Mouse (Mus musculus) embryonic facial prominence, embryonic 13.5 days (tissue): ENCODE measurements around the gene Brinp3. TPM values are rescaled to one million over a fixed set of nuclear protein-coding genes. Genes with fewer than 3 reads are reported as not detected.

Experiments
- ATAC-seq: fragments of 200-750 bp; cut with Nextera tagmentation; 2 replicates; pipeline ENCODE4 v1.8.0; 2017; ENCODE audit warnings: low read depth; ENCODE audit not compliant: insufficient number of reproducible peaks, insufficient read depth, low FRiP score, low TSS enrichment
- H3K27ac ChIP-seq: fragments of 300-500 bp; sonication (generic); 2 replicates; pipeline ENCODE4 v1.5.1; 2015; ENCODE audit warnings: moderate library complexity, mild to moderate bottlenecking, inconsistent platforms
- H3K27me3 ChIP-seq: fragments of 300-500 bp; sonication (generic); 2 replicates; pipeline ENCODE4 v1.6.1; 2015; ENCODE audit warnings: mild to moderate bottlenecking, inconsistent platforms
- H3K36me3 ChIP-seq: fragments of 300-500 bp; sonication (generic); 2 replicates; pipeline ENCODE4 v1.6.1; 2015; ENCODE audit warnings: mild to moderate bottlenecking, inconsistent platforms
- H3K4me1 ChIP-seq: fragments of 300-500 bp; sonication (generic); 2 replicates; pipeline ENCODE4 v1.6.1; 2015; ENCODE audit warnings: inconsistent platforms
- H3K4me2 ChIP-seq: fragments of 300-500 bp; sonication (generic); 2 replicates; pipeline ENCODE4 v1.6.1; 2015; ENCODE audit warnings: moderate library complexity, mild to moderate bottlenecking, inconsistent platforms
- H3K4me3 ChIP-seq: fragments of 300-500 bp; sonication (generic); 2 replicates; pipeline ENCODE4 v1.5.1; 2015; ENCODE audit warnings: mild to moderate bottlenecking, inconsistent platforms
- H3K9ac ChIP-seq: fragments of 300-500 bp; sonication (generic); 2 replicates; pipeline ENCODE4 v1.6.1; 2015; ENCODE audit warnings: mild to moderate bottlenecking, inconsistent platforms
- H3K9me3 ChIP-seq: fragments of 300-500 bp; sonication (generic); 2 replicates; pipeline ENCODE4 v1.6.1; 2016; ENCODE audit warnings: inconsistent platforms
- whole genome bisulfite sequencing: fragments of 180-500 bp; shearing (Covaris S2); methylation state at CpG from one replicate; pipeline ENCODE4 v1.1.7; 2015; ENCODE audit warnings: mixed read lengths; 5-methylcytosine and 5-hydroxymethylcytosine counted together
- polyA plus RNA-seq: library from polyadenylated mRNA; unstranded; fragments of >200 nt; fragmentation: Nextera tagmentation; extraction: Ambion mirVana; gene quantifications from 2 replicates; pipeline ENCODE4 v1.2.1, GENCODE M21; 2015

Gene Brinp3
- 0.50 and 1.3 TPM in 2 replicates for polyA plus RNA-seq

- WGBS: 1% methylated on average over 19 of the region's 19 CpGs
- H3K27ac ChIP-seq: no peak within 1 kb of the TSS
- no peaks in the 10 kb centered on the region for H3K9me3 ChIP-seq
- peaks cover 19% of the 10 kb centered on the region for H3K4me1 ChIP-seq
- H3K4me2 ChIP-seq: peak within 1 kb of the TSS; percentile 63
- H3K36me3 ChIP-seq: no peaks in the 10 kb centered on the region
- peaks cover 50% of the 10 kb centered on the region for H3K27me3 ChIP-seq
- ATAC-seq: no peak
- H3K9ac ChIP-seq: peak within 1 kb of the TSS; percentile 51
- peak within 1 kb of the TSS; percentile 36 for H3K4me3 ChIP-seq
Observed at GRCm38 (mm10) chr1:146494681-146495331, at the start of gene Brinp3. Brinp3 (plus strand) TSS chr1:146494760.

- no peak overlapping the region for H3K9ac ChIP-seq
- peak overlapping the region; percentile 63 for H3K4me2 ChIP-seq
- no peak overlapping the region for H3K27ac ChIP-seq
- ATAC-seq: no peak
- H3K9me3 ChIP-seq: no peaks in the 10 kb centered on the region
- no peaks in the 10 kb centered on the region for H3K36me3 ChIP-seq
- 13% methylated on average over 7 of the region's 7 CpGs for WGBS
- peaks cover 19% of the 10 kb centered on the region for H3K4me1 ChIP-seq
- peaks cover 47% of the 10 kb centered on the region for H3K27me3 ChIP-seq
- peak overlapping the region; percentile 36 for H3K4me3 ChIP-seq
Observed at GRCm38 (mm10) chr1:146494221-146494620, 339 bp upstream of the Brinp3 start.

GRCm38 (mm10) chr1:146495386-146495785, 826 bp downstream of the Brinp3 start:
- no peaks in the 10 kb centered on the region for H3K9me3 ChIP-seq
- no peaks in the 10 kb centered on the region for H3K36me3 ChIP-seq
- ATAC-seq: no peak
- peak overlapping the region; percentile 63 for H3K4me2 ChIP-seq
- H3K9ac ChIP-seq: no peak overlapping the region
- H3K4me1 ChIP-seq: peaks cover 19% of the 10 kb centered on the region
- H3K27ac ChIP-seq: no peak overlapping the region
- peaks cover 50% of the 10 kb centered on the region for H3K27me3 ChIP-seq
- 5% methylated on average over 3 of the region's 3 CpGs for WGBS
- H3K4me3 ChIP-seq: peak overlapping the region; percentile 36

GRCm38 (mm10) chr1:146497381-146498081, 3.0 kb downstream of the Brinp3 start:
- peak; percentile 37; the same call in 1 of the 2 replicates for ATAC-seq
- H3K4me1 ChIP-seq: peaks cover 19% of the 10 kb centered on the region
- H3K9me3 ChIP-seq: no peaks in the 10 kb centered on the region
- H3K27ac ChIP-seq: no peak overlapping the region
- H3K36me3 ChIP-seq: no peaks in the 10 kb centered on the region
- peaks cover 50% of the 10 kb centered on the region for H3K27me3 ChIP-seq
- WGBS: under 1% methylated on average over 28 of the region's 28 CpGs
- peak overlapping the region; percentile 86 for H3K4me2 ChIP-seq
- H3K9ac ChIP-seq: peak overlapping the region; percentile 64
- peak overlapping the region; percentile 52 for H3K4me3 ChIP-seq

GRCm38 (mm10) chr1:146498085-146498779, 3.7 kb downstream of the Brinp3 start:
- H3K4me1 ChIP-seq: peaks cover 19% of the 10 kb centered on the region
- no peak overlapping the region for H3K27ac ChIP-seq
- H3K27me3 ChIP-seq: peaks cover 50% of the 10 kb centered on the region
- H3K4me2 ChIP-seq: peak overlapping the region; percentile 86
- no peak for ATAC-seq
- H3K36me3 ChIP-seq: no peaks in the 10 kb centered on the region
- peak overlapping the region; percentile 52 for H3K4me3 ChIP-seq
- WGBS: 1% methylated on average over 16 of the region's 16 CpGs
- H3K9me3 ChIP-seq: no peaks in the 10 kb centered on the region
- peak overlapping the region; percentile 64 for H3K9ac ChIP-seq

- Histone ChIP-seq H3K4me3 (peak overlapping the region; percentile 52), H3K27ac (no peak overlapping the region), H3K9ac (no peak overlapping the region), H3K27me3 (peaks cover 50% of the 10 kb centered on the region), H3K4me2 (peak overlapping the region; percentile 86), H3K4me1 (peaks cover 19% of the 10 kb centered on the region), H3K36me3 (no peaks in the 10 kb centered on the region), H3K9me3 (no peaks in the 10 kb centered on the region)
- WGBS: 6% methylated on average over 1 of the region's 1 CpGs
- no peak for ATAC-seq
Observed at GRCm38 (mm10) chr1:146498780-146499114, 4.2 kb downstream of the Brinp3 start.

GRCm38 (mm10) chr1:146515377-146515776, 20.8 kb downstream of the Brinp3 start:
- Histone ChIP-seq H3K4me1 (no peaks in the 10 kb centered on the region), H3K9ac (no peak overlapping the region), H3K36me3 (no peaks in the 10 kb centered on the region), H3K27ac (no peak overlapping the region), H3K4me2 (no peak overlapping the region), H3K9me3 (no peaks in the 10 kb centered on the region), H3K27me3 (no peaks in the 10 kb centered on the region), H3K4me3 (no peak overlapping the region)
- no peak for ATAC-seq
- 79% methylated on average over 2 of the region's 2 CpGs for WGBS

- Histone ChIP-seq H3K4me3 (no peak overlapping the region), H3K9ac (no peak overlapping the region), H3K36me3 (no peaks in the 10 kb centered on the region), H3K27ac (no peak overlapping the region), H3K4me2 (no peak overlapping the region), H3K27me3 (no peaks in the 10 kb centered on the region), H3K9me3 (no peaks in the 10 kb centered on the region), H3K4me1 (no peaks in the 10 kb centered on the region)
- 71% methylated on average over 11 of the region's 11 CpGs for WGBS
- ATAC-seq: no peak
Observed at GRCm38 (mm10) chr1:146523727-146524573, 29.4 kb downstream of the Brinp3 start.

- Histone ChIP-seq H3K4me1 (no peaks in the 10 kb centered on the region), H3K4me3 (no peak overlapping the region), H3K9ac (no peak overlapping the region), H3K27me3 (no peaks in the 10 kb centered on the region), H3K4me2 (no peak overlapping the region), H3K27ac (no peak overlapping the region), H3K36me3 (no peaks in the 10 kb centered on the region), H3K9me3 (no peaks in the 10 kb centered on the region)
- no peak for ATAC-seq
Observed at GRCm38 (mm10) chr1:146528572-146528971, 34.0 kb downstream of the Brinp3 start.

- Histone ChIP-seq H3K4me1 (no peaks in the 10 kb centered on the region), H3K27ac (no peak overlapping the region), H3K27me3 (no peaks in the 10 kb centered on the region), H3K4me2 (no peak overlapping the region), H3K4me3 (no peak overlapping the region), H3K36me3 (no peaks in the 10 kb centered on the region), H3K9me3 (no peaks in the 10 kb centered on the region), H3K9ac (no peak overlapping the region)
- ATAC-seq: no peak
- WGBS: 88% methylated on average over 2 of the region's 2 CpGs
Observed at GRCm38 (mm10) chr1:146546847-146547428, 52.4 kb downstream of the Brinp3 start.

- no peaks in the 10 kb centered on the region for H3K9me3 ChIP-seq
- H3K36me3 ChIP-seq: no peaks in the 10 kb centered on the region
- no peak overlapping the region for H3K4me3 ChIP-seq
- H3K27me3 ChIP-seq: no peaks in the 10 kb centered on the region
- no peak overlapping the region for H3K27ac ChIP-seq
- no peak overlapping the region for H3K4me2 ChIP-seq
- no peak overlapping the region for H3K9ac ChIP-seq
- H3K4me1 ChIP-seq: no peaks in the 10 kb centered on the region
- ATAC-seq: no peak
Observed at GRCm38 (mm10) chr1:146556982-146557381, 62.4 kb downstream of the Brinp3 start.
